Mouse (Mus musculus) ES-CJ7 (cell line): Measurements from ENCODE around the gene Mmadhc.

Source experiments
- DNase-seq: peaks from one replicate; pipeline ENCODE4 v3.0.0; 2011; ENCODE audit warnings: low read depth, low spot score

The Mmadhc gene

DNA sequence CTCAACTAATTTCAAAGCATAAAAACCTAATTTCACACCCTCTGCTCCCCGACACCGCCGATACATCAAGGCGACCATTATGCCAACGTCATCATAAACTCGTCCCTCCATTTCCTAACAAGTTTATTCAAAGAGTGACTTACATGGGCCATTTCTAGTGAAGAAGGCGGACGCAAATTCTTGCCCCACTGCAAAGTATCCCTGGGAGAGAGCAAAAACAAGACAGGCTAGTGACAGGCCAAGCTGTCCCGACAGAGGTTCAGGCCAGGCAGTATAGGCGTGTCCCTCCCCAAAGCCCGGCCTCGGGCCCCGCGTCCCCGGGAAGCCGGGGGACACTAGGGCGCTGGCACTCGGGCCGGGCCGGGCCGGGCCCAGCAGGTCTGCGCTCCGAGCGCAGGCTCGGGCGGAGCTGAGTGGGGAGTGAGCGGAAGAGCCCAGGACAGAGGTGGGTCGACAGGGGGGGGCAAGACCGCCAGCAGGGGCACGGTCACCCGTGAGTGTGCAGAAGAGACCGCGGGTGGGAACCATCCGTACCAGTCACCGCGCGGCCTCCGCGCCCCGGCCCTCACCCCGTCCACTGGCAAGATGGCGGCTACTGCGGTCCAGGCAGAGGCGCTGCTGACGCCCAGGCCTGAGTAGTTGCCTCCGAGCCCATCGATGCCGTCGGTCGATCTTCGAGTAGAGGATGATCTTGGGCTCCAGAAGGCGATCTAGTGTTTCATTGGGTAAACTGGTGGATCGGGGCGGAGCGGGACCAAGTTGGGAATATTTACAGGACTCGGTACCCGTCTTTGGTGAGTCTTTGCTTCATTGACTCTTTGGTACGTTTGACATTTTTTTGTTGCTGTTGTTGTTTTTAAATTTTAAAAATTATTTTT, at the start of gene Mmadhc:
Gene Mmadhc (minus strand): TSS at position 693 of the 878 bp plus-strand sequence.
- peak; percentile 95 for DNase-seq

GRCm38 (mm10) chr2:50343598-50343997, 47.0 kb upstream of the Mmadhc start:
- no peak for DNase-seq

DNA sequence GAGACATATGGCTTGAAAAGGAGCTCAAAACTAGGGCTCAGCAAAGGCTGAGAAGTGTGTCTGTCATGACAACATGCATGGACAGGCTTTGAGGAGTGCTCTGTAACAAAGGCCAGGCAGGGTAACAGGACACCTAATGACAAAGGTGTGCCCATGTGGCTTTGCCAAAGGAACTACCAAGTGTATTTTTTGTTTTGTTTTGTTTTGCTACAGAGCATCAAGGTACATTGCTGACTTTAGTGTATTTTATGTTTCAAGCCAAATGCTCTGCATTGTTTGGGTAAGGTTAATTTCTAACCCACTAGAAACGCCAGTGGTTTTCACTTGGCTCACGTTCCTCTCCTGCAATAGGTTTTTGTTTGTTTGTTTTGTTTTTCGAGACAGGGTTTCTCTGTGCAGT, 42.5 kb upstream of the Mmadhc start:
- no peak for DNase-seq

DNA sequence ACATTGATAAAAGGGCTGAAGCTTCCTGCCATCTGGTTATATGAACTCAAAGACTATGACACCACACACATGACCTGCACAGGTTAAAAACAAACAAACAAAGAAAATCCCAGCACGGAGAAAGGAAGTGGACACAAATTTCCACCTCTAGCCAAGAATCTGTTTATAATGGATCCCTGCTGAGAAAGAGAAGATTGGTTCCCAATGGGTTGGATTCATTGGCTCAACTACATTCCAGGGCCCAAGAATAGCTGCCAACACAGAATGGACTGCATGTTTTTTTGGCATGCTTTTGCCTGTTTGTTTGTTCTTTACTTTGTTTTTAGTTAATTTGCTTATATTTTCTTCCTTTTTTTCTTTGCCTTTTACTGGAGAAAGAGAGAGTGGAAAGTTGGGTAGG, 41.0 kb upstream of the Mmadhc start:
- no peak for DNase-seq

DNA sequence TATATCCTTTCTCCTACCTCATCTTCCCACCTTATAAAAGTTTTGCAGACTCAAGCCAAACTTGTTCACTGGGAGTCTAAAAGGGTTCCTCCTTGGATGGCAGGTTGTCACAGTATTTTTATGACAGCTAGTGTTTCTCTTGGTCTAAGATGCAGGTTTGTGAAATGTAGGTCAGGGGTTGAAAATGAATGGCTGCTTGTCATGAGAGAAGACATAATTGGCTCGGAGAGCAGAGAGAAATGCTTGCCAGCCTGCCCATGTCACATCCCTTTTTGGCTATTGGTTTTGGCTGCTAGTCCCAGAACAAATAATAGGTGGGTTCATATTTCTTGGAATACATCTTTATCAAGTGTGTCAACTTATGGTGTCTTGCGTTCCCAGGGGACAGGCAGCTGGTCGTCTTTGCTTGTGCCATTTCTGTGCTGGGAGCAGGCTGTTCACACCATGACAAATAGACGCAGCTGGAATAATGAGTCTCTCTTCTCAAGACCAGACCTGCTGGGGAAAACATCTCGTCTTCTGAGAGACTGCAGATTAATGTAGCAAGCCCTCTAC, 35.2 kb upstream of the Mmadhc start:
- no peak for DNase-seq

DNA sequence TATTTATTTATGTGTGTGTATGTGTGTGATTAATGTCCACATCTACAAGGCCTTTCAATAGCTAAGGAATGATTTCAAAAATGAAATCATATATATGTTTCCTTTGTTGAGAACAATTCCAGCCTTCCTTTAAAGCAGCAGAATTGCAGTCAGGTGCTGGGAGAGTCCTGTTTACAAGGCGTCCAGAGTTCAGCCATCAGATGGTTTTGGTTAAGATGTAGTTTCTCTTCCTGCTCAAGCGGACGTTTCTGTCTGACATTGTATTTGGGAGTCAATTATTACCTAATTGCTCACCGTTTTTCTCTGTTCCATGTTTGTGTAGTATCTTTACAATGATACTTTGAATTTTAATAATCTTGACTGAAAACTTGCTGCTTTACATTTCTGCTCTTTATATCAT, 31.6 kb upstream of the Mmadhc start:
- DNase-seq = no peak

DNA sequence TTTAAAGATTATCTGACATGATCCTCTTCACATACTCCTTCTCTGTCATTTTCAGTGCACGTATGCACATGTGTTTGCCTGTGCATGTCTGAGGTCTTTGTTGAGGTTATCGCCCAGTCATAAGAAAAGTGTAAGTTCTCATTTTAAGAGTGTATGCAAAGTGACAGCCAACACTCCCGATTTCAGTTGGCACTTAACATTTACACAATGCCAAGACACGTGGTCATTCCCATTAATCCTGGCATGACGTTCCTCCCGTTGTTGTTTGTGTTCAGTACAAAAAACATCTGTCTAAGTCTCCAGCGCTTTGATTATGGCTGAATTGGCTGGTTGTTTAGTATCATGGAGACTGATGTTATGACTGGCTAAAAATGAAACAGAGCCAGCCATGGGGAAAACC, 28.2 kb upstream of the Mmadhc start:
- no peak for DNase-seq

DNA sequence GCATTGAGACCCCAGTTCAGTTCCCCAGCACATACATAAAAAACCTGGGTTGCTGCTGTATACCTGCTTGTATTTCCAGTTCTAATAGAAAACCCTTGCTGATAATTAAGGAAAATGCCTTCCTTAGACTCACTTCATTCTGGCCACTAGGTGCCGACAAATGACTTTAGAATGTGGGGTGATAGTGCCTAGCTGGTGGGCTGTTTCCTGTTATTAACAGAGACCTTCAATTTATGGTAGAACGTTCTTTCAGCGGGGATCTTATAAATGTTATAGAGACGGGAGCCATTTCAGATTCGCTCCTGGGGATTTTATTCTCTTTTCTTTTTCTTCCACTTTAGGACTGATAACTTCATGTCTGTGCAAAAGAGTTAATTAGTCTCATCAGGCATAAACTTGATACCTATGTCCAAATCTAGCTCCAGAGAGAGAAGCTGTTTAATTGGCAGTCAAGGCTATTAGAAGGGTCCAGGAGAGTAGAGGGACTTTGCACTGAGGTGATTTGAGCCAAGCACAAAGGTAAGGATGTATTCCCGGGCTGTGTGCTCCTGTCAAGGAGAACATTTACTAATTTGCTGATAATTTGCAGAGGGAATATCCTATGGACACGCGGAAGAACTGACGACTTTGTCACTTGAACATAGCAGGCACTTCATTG, 10.2 kb upstream of the Mmadhc start:
- peak; percentile 73 for DNase-seq

GRCm38 (mm10) chr2:50304824-50305577, 8.4 kb upstream of the Mmadhc start:
- no peak for DNase-seq

- peak; percentile 39 for DNase-seq
Observed at GRCm38 (mm10) chr2:50296987-50297350, 368 bp upstream of the Mmadhc start.

- DNase-seq = no peak
Observed at GRCm38 (mm10) chr2:50295562-50295961, 1.0 kb downstream of the Mmadhc start.

DNA sequence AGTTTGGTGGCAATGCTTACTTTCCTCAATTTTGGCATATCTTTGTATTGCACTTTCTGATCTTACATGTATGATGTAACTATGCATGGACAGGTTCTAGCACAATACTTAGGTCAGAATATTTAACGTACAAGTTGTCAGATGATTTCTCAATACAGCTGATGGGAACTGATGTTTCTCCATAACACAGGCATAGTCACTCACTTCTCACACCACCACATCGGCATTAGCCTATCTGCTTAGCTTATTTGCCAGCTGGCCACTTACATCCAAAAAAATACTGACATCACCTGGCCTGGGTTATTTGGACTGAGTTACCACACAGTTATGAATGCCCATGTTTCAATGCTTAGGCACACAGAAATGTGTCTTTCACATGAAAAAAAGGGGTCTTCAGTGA, 2.5 kb downstream of the Mmadhc start:
- no peak for DNase-seq

GRCm38 (mm10) chr2:50293572-50293971, 3.0 kb downstream of the Mmadhc start:
- DNase-seq = no peak

- no peak for DNase-seq
Observed at GRCm38 (mm10) chr2:50291901-50292300, 4.7 kb downstream of the Mmadhc start.

DNA sequence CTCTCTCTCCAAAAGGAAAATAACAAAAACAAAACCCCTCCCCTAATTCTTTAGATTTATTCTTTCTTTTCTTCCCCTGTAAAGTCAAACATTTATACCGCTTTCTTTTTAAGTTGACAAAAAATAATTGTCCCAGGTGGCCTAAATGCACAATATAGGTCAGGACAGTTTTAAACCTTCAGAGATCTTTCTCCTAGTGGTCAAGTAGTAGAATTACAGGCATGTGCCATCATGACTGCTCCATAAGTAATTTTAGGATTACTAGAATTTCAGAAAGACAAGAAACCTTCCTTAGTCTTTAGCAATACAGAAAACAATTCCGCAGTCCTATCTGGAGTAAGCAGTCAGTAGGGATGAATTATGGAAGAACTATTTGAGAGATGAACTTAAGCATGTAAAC, 5.8 kb downstream of the Mmadhc start:
- no peak for DNase-seq

DNA sequence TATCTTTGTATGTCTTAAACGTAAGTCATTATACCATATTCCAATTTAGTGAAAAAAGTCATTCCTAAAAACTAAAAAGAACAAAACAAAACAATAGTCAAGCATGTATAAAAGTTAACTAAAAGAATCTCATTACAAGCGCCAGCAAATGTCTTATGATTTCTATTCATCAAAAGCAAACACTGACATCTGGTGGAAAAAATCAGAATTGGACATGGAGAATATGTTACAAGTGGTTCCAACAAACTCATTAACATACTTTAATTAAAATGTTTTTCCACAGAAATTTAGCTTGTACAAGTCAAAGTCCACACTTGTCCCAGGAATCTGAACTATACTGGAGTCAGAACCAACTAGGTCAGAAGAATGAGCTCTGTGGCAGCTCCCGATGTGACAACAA, 11.8 kb downstream of the Mmadhc start:
- no peak for DNase-seq

DNA sequence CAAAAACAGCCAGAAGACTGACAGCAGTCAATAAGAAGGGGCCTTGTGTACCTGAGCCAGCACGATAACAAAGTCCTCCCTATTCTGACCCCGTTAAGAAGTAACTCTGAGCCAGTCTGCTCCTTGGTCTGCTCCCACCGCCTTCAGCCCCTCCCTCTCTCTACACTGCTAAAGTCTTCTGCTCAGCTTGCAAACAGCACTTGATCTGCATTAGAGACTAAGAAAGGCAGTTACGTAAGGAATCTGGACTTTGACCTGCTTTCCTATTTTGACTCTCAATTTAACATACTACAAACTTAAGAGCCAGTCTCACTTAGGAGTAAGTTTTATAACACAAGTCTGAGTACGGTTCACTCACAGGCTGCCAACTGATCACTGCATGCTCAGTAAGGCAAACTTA, 12.6 kb downstream of the Mmadhc start:
- DNase-seq = no peak

GRCm38 (mm10) chr2:50276715-50277114, 19.9 kb downstream of the Mmadhc start:
- DNase-seq = no peak

DNA sequence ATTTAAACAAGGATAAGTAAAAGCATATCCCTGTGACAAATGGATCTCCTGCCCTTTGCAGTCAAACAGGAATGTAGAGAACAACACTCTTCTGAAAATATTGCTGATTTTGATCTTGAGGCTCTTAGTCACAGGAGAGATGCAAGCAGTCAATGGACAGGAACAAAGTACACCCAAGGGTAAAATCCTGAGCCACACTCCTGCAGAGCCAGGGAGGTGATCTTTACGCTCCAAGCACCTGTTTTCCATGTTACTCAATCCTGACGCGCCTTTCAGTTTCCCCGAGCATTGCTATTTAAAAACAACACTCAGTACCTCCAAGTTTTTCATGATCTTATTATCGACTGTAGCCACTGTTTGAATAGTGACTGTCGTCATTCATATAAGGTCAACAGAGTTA, 23.2 kb downstream of the Mmadhc start:
- DNase-seq = no peak

DNA sequence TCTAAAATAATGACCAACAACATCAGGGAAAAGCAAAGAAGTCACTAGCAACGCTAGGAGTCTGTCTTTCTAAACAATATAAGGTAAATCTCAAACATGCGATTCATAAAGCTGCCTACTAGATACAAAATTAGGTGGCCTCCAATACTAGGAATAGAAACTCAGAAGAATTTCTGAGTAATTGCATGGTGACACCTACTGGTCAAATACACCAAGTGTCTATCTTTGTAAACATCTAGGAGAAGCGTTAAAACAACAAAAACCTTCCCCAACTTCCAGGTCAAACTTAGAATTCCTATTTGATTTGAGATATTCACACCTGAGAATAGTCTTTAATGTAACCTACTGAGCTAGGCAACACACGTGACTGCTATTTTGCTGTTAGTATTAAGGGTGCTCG, 24.4 kb downstream of the Mmadhc start:
- peak; percentile 16 for DNase-seq

DNA sequence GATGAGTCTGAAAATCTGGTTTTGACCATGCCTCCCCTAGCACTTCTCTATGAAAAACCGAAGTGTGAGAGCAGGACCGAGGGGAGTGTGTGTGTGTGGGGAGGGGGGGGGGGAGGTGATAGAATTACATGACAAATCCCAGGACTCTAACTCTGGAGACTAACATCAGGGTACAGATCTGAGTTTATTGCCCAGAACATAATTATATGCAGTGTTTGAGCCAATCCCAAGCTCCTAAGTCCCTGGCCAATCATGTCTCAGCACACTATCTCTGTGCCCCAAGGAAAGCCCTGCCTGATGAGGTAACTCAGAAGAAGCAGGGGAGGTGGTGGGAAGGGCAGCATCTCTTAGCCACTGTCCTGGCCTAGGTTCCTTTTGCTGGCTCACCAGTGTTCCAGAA, 28.1 kb downstream of the Mmadhc start:
- no peak for DNase-seq

GRCm38 (mm10) chr2:50267046-50267445, 29.6 kb downstream of the Mmadhc start:
- DNase-seq = no peak
